Mouse (Mus musculus) liver, adult 2 months (tissue): ENCODE data around the gene Pdzrn3.

Experiments
- CTCF ChIP-seq: fragments of 200-500 bp; IDR thresholded peaks from 2 replicates; pipeline ENCODE4 v1.5.1; 2011; ENCODE audit warnings: low read depth, low read length, control low read depth
- POLR2A ChIP-seq: fragments of 200-500 bp; IDR thresholded peaks from 2 replicates; pipeline ENCODE4 v1.6.1; 2011; ENCODE audit warnings: low read length, control low read depth; ENCODE audit not compliant: insufficient read depth; ENCODE audit errors: extremely low read depth

DNA sequence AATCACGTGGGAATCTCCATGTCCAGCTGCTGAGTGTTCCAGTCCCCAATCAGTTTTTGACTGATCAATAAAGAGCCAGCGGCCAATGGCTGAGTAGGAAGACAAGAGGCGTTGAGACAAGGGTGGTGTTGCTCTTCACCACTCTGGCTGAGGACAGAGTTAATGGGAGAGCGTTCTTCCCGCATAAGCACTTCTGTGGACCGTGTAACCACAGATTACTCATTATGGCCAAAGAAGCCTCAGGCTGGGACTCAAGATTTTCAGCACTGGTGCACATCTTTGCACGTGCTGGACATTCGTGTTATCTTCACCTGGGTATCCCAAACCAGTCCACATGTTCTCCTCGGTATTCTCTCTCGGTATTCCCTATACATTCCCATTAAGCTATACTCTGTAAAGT, 41.0 kb downstream of the Pdzrn3 start:
- TF ChIP-seq POLR2A (no peak), CTCF (no peak)
